Mouse (Mus musculus) limb, embryonic 14.5 days (tissue): ENCODE measurements at regions not wholly inside any gene's neighbourhood (a gene's known extent, or its start where the extent isn't known, plus 50 kb on each side); places are given as distances from the start of the nearest gene placed in this dataset.

Experiments
- ATAC-seq: fragments of 200-750 bp; cut with Nextera tagmentation; 2 replicates; pipeline ENCODE4 v1.8.0; 2017; ENCODE audit warnings: low read depth, moderate number of reproducible peaks, moderate TSS enrichment; ENCODE audit not compliant: low FRiP score
- DNase-seq: peaks from one replicate; pipeline ENCODE4 v3.0.0-alpha.2; 2015; ENCODE audit warnings: low spot score
- H3K27ac ChIP-seq: fragments of 300-500 bp; sonication (generic); replicated peaks from 2 replicates; pipeline ENCODE4 v1.5.1; 2014; ENCODE audit warnings: low read depth, mild to moderate bottlenecking, low read length, moderate library complexity, mixed read lengths
- H3K27me3 ChIP-seq: fragments of 300-500 bp; sonication (generic); 2 replicates; pipeline ENCODE4 v1.6.1; 2014; ENCODE audit warnings: low read length, mixed read lengths; ENCODE audit not compliant: control insufficient read depth, insufficient read depth
- H3K36me3 ChIP-seq: fragments of 300-500 bp; sonication (generic); 2 replicates; pipeline ENCODE4 v1.6.1; 2014; ENCODE audit warnings: mild to moderate bottlenecking, low read length, moderate library complexity, mixed read lengths; ENCODE audit not compliant: control insufficient read depth, insufficient read depth
- H3K4me1 ChIP-seq: fragments of 300-500 bp; sonication (generic); 2 replicates; pipeline ENCODE4 v1.6.1; 2014; ENCODE audit warnings: antibody characterized with exemption, low read length, mixed read lengths; ENCODE audit not compliant: control insufficient read depth, insufficient read depth
- H3K4me2 ChIP-seq: fragments of 300-500 bp; sonication (generic); replicated peaks from 2 replicates; pipeline ENCODE4 v1.6.1; 2014; ENCODE audit warnings: low read depth, mild to moderate bottlenecking, low read length, moderate library complexity; ENCODE audit not compliant: severe bottlenecking
- H3K4me3 ChIP-seq: fragments of 300-500 bp; sonication (generic); replicated peaks from 2 replicates; pipeline ENCODE4 v1.5.1; 2014; ENCODE audit warnings: low read length
- H3K9ac ChIP-seq: fragments of 300-500 bp; sonication (generic); 2 replicates; pipeline ENCODE4 v1.6.1; 2014; ENCODE audit warnings: mild to moderate bottlenecking, low read depth, low read length, moderate library complexity; ENCODE audit not compliant: severe bottlenecking
- H3K9me3 ChIP-seq: fragments of 300-500 bp; sonication (generic); 2 replicates; pipeline ENCODE4 v1.6.1; 2016; ENCODE audit warnings: low read length; ENCODE audit not compliant: control insufficient read depth
- POLR2A ChIP-seq: fragments of 200-500 bp; IDR thresholded peaks from 2 replicates; pipeline ENCODE4 v1.8.0; 2012; ENCODE audit warnings: inconsistent platforms, mild to moderate bottlenecking, moderate library complexity, borderline replicate concordance; ENCODE audit not compliant: insufficient read depth, insufficient read length; ENCODE audit errors: extremely low read depth
- WGBS: fragments of 180-500 bp; shearing (Covaris S2); extraction: QIAGEN DNeasy Blood & Tissue Kit; methylation state at CpG from one replicate; pipeline ENCODE4 v1.1.7; 2014; 5-methylcytosine and 5-hydroxymethylcytosine counted together

DNA sequence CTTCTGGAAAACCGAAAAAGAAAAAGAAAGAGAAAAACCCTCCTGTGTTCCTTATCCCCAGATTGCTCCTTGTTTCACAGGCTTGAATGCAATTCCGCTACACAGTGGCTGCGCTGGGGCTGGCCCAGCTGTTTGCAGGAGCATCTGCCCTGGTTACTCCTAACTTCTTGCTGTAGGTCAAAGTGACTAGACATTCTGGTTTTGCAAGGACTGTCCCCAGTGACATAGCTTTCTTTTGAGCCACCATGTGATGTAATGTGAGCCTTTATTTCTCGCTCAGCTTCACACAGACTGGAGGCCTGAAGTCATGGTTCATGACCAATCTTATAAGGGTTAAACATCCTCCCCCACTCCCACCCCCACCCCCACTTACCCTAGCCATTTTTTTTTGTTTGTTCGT lies 222.8 kb downstream of the Pten start:
- H3K9me3 ChIP-seq = no peaks in the 10 kb centered on the region
- H3K4me3 ChIP-seq = no peak overlapping the region
- ATAC-seq (no peak), DNase-seq (no peak)
- H3K36me3 ChIP-seq = no peaks in the 10 kb centered on the region
- no peak overlapping the region for H3K4me2 ChIP-seq
- peaks cover 7% of the 10 kb centered on the region; the same call in 1 of the 2 replicates for H3K4me1 ChIP-seq
- TF ChIP-seq POLR2A = no peak
- no peak overlapping the region for H3K27ac ChIP-seq
- WGBS = 72% methylated on average over 5 of the region's 5 CpGs
- no peak overlapping the region for H3K9ac ChIP-seq
- H3K27me3 ChIP-seq = no peaks in the 10 kb centered on the region

DNA sequence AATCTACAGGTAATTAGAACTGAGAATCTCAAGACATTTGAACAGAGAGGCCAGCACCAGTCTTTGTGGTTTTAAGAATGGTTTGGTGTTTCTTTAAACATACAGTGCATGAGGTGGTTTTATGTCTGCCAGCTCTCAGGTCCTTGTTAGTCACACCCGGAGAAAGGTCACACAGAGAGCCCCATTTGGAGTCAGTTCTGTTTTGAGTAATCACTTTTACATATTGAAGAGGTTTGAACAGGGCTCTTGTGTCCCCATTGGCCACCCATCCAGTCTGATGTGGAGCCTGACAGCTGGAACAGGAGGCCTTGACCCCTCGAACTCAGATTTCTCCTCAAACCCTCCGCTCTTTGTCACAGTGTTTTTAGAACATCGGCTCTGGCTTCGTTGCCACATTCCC lies 231.4 kb downstream of the Pten start:
- no peaks in the 10 kb centered on the region; the same call in 1 of the 2 replicates for H3K27me3 ChIP-seq
- no peak overlapping the region for H3K27ac ChIP-seq
- H3K9ac ChIP-seq = no peak overlapping the region
- H3K4me1 ChIP-seq = no peaks in the 10 kb centered on the region
- no peak overlapping the region for H3K4me2 ChIP-seq
- 69% methylated on average over 5 of the region's 5 CpGs for WGBS
- DNase-seq (no peak), ATAC-seq (no peak)
- H3K9me3 ChIP-seq = no peaks in the 10 kb centered on the region
- no peak overlapping the region for H3K4me3 ChIP-seq
- H3K36me3 ChIP-seq = no peaks in the 10 kb centered on the region
- no peak for TF ChIP-seq POLR2A

- 60% methylated on average over 6 of the region's 6 CpGs for WGBS
- TF ChIP-seq POLR2A = no peak
- no peaks in the 10 kb centered on the region; the same call in 1 of the 2 replicates for H3K27me3 ChIP-seq
These were observed 232.0 kb downstream of the Pten start for GRCm38 (mm10) chr19:32989346-32989745.

DNA sequence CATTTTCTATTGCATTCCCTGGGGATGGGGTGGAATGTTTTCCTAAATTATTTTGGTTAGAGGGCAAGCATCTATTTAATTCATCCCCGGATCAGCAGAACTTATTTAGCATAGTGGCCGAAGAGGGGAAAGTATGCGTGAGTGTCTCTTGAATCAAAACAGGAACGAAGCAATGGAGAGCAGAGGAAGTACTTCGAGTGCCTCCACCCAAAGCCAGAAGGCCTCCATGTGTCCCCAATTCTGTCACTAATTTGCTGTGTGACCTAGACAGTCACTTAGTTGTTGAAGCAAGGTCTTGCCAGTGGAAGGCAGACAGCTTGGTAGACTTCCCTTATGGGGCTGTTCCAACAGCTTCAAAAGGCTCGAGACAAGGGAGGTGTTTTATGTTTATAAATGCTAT lies 233.3 kb downstream of the Pten start:
- no peak for ATAC-seq

More at GRCm38 (mm10) chr19:32989346-32989745, 232.0 kb downstream of the Pten start:
- no peak overlapping the region for H3K27ac ChIP-seq
- no peak overlapping the region for H3K4me3 ChIP-seq
- H3K4me1 ChIP-seq = no peaks in the 10 kb centered on the region
- H3K9me3 ChIP-seq = no peaks in the 10 kb centered on the region
- no peak overlapping the region for H3K4me2 ChIP-seq
- no peaks in the 10 kb centered on the region for H3K36me3 ChIP-seq
- H3K9ac ChIP-seq = no peak overlapping the region
- ATAC-seq = no peak
- DNase-seq = no peak

DNA sequence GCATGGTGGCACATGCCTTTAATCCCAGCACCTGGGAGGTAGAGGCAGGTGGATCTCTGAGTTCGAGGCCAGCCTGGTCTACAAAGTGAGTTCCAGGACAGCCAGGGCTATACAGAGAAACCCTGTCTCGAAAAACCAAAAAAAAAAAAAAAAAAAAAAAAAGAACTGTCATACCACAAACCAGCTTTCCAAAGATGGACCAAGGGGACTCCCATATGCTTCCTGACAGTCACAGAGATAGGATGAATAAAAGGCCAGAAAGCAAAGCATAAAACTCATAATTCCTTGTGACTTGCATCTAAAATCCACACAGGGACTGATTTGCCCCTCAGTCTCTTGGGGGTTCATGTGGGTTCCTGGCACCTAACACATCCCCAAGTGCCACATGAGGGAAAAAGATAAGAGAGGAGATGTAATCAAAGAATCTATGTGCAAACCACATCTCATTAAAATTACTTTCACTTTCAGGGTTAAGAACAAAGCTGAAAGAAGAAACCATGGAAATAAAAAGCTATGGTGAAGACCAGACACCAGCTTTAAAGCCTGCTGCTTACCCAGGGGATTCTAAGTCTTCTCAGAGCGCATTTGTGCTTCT lies 241.4 kb downstream of the Pten start:
- WGBS = 49% methylated on average over 2 of the region's 3 CpGs
- DNase-seq = no peak

More for the DNA sequence above, 233.3 kb downstream of the Pten start:
- WGBS = 84% methylated on average over 6 of the region's 6 CpGs
- Histone ChIP-seq H3K36me3 (no peaks in the 10 kb centered on the region), H3K27ac (no peak overlapping the region), H3K9me3 (no peaks in the 10 kb centered on the region), H3K27me3 (no peaks in the 10 kb centered on the region; the same call in 1 of the 2 replicates), H3K4me2 (no peak overlapping the region), H3K4me1 (no peaks in the 10 kb centered on the region), H3K4me3 (no peak overlapping the region), H3K9ac (no peak overlapping the region)
- no peak for DNase-seq
- TF ChIP-seq POLR2A = no peak

More for the DNA sequence above, 241.4 kb downstream of the Pten start:
- Histone ChIP-seq H3K27ac (no peak overlapping the region), H3K36me3 (no peaks in the 10 kb centered on the region), H3K9me3 (no peaks in the 10 kb centered on the region), H3K4me2 (no peak overlapping the region), H3K9ac (no peak overlapping the region), H3K4me3 (no peak overlapping the region), H3K27me3 (peaks cover 9% of the 10 kb centered on the region; the same call in 1 of the 2 replicates), H3K4me1 (no peaks in the 10 kb centered on the region)
- no peak for ATAC-seq
- TF ChIP-seq POLR2A = no peak
